Mouse (Mus musculus): ENCODE results near the gene Gm4763.
"Not testable (repeated sequence)": the region's sequence is repeated elsewhere in the genome, so short reads cannot be mapped to it uniquely, and the experiment has no call there.

The Gm4763 gene

GRCm38 (mm10) chr7:24726808-24727207, at the start of gene Gm4763:
Gm4763 (minus strand) TSS chr7:24726908.
- not testable (repeated sequence) for DNase-seq (ENCODE audit: low spot score in 2 of 2)

GRCm38 (mm10) chr7:24776145-24776544, 49.4 kb upstream of the Gm4763 start:
- no peak for DNase-seq (ENCODE audit: low spot score in 2 of 2)

DNA sequence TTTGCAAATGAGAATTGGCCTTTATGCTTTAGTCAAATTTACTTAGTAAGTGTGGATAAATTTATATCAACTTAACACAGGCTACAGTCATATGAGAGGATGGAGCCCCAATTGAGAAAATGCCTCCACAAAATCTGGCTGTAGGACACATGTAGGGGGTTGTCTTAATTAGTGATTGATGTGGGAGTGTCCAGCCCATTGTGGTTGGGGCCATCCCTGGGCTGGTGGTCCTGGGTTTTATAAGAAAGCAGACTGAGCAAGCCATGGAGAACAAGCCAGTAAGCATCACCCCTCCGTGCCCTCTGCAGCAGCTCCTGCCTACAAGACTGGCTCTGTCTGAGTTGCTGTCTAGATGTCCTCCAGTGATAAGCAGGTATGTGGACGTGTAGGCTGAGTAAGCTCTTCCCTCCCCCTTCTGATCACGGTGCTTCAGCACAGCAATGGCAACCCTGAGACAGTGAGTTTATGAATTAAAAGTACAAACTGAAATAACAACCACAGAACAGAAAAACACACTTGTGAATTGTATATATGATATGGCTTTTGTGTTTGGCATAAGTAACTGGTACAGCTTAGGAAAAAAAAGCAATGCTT, 47.3 kb upstream of the Gm4763 start:
- DNase-seq (ENCODE audit: low spot score in 2 of 2): no peak

DNA sequence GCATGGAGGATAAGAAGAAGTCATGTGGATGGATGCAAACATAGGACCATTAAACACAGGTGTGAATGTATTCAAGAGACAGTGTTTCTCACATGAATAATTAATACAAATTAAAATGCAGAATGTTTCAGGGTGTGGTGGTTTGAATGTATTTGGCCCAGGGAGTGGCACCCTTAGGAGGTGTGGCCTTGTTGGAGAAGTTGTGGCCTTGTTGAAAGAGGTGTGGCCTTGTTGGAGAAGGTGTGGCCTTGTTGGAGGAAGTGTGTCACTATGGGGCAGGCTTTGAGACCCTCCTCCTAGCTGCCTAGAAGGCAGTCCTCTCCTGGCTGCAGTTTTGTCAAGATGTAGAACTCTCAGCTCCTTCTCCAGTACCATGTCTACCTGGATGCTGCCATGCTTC, 44.7 kb upstream of the Gm4763 start:
- no peak for DNase-seq (ENCODE audit: low spot score in 2 of 2)

DNA sequence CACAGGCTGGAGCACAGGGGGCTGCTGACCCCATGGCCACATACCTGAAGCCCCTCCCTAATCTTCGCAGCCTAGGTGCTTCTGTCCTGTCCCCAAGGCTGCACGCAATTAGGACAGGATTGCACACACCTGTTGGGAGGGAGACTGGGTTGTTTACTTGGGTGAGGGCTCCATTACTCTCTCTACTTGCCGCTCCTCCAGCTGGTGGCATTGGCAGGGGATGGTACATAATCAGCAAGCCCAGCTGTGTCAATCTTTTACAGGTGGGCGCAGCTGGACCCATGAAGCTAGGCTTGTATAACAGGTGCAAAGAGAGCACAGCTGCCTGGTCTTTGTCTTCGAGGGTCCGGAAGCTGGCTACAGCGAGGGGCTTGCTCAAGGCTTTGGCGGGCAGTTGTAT, 35.9 kb upstream of the Gm4763 start:
- no peak for DNase-seq (ENCODE audit: low spot score in 2 of 2)

- no peak for DNase-seq (ENCODE audit: low spot score in 2 of 2)
Observed at GRCm38 (mm10) chr7:24761161-24761560, 34.5 kb upstream of the Gm4763 start.

DNA sequence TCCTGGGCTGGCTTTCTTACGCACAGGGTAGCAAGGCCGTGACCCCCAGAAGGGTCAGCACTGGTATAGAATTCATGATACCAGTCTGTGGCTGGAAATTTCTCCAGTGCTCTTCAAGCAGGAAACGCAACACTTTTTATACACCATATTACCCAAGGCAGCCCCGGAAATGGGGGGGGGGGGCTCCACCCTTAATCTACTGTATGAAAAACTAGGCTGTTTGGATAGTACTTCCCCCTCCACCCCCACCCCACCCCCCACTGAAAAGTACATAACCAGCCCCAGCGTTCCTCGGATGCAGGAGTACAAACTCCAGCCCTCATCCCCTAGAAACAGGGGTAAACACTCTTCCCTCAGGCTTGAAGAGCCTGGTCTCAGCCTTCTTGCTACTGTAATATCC, 33.5 kb upstream of the Gm4763 start, which contains the start of gene Cd177:
Gene Cd177 (minus strand): TSS at position 101 of the 400 bp plus-strand sequence.
- no peak for DNase-seq (ENCODE audit: low spot score in 2 of 2)

GRCm38 (mm10) chr7:24758520-24758919, 31.8 kb upstream of the Gm4763 start:
- no peak for DNase-seq (ENCODE audit: low spot score in 2 of 2)

DNA sequence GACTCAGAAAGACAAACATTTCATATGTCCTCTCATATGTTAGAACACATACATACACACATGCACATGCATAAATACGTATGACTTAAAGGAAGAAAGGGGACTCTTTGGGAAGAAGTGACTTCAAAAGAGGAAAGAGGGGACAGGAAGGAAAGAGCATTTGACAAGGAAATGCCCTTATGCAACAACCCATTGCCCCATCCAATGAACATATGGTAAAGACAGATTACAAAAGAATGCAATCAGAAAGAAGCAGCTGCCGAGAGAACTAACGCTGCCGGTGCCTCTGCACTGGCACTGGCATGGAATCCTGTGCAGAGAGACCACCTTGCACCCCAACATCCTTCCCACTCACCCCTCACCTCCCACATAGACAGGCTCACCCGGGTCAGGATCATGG, 26.8 kb upstream of the Gm4763 start:
- no peak for DNase-seq (ENCODE audit: low spot score in 2 of 2)

- no peak for DNase-seq (ENCODE audit: low spot score in 2 of 2)
Observed at GRCm38 (mm10) chr7:24751610-24752009, 24.9 kb upstream of the Gm4763 start.

- no peak for DNase-seq (ENCODE audit: low spot score in 2 of 2)
Observed at GRCm38 (mm10) chr7:24750695-24751094, 24.0 kb upstream of the Gm4763 start.

DNA sequence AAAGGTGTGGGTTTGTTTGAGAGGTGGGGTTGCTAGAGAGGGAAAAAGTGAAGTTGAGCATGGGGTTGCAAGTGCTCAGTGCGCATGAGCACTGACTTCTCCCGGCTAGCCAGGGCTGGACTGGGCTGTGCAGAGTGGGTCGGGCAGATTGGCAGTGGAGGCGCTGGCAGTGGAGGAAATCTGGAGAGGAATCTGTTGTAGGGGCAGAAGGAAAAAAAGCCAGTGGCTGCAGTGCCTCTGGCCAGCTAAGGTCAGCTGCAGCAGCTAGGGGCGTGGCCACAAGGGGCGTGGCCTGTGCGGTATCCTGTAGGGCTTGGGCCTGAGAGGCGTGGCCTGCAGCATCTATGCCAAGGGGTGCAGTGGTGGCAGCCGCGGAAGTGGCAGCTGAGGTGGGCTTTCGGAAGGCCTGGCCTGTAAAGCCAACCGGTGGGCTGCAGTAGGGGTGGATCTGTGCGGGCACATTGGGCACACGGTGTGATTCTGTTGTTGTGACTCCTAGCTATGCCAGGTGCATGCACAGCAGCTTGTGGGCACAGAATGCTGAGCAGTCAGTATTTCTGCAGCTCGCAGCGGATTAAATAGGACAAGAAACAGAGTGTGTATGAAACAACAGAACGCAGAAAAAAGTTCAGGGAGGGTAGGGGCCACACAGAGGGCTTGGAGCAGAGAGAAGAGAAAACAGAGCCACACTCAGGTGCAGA, 9.4 kb upstream of the Gm4763 start:
- no peak for DNase-seq (ENCODE audit: low spot score in 2 of 2)

- peak in 1 of 2 experiments; percentile 18 for DNase-seq (ENCODE audit: low spot score in 2 of 2)
Observed at GRCm38 (mm10) chr7:24715039-24715438, 11.7 kb downstream of the Gm4763 start.

- no peak for DNase-seq (ENCODE audit: low spot score in 2 of 2)
Observed at GRCm38 (mm10) chr7:24708832-24709292, 17.8 kb downstream of the Gm4763 start, which contains the start of gene BC049730. BC049730 (plus strand) TSS chr7:24709242.

GRCm38 (mm10) chr7:24702841-24703240, 23.9 kb downstream of the Gm4763 start:
- DNase-seq (ENCODE audit: low spot score in 2 of 2): not testable (repeated sequence)

DNA sequence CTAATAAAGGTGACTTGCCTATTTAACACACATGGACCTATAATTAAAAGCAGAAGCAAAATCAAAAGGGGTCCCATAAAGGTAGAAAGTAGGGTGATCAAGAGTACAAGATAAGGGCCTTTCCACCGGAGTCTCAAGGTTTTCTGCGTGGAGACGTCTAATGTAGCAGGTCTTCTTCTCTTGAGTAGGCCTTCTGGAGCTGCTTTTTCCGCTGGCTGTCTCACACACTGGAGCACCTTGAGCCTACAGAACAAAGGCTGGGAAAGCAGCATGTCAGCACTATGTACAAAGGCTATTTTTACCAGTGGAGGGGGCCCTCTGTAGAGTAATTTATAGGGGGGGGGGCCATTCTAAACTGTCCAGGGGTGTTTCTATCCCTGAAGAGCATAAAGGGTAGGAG, 28.8 kb downstream of the Gm4763 start:
- DNase-seq (ENCODE audit: low spot score in 2 of 2): not testable (repeated sequence)

DNA sequence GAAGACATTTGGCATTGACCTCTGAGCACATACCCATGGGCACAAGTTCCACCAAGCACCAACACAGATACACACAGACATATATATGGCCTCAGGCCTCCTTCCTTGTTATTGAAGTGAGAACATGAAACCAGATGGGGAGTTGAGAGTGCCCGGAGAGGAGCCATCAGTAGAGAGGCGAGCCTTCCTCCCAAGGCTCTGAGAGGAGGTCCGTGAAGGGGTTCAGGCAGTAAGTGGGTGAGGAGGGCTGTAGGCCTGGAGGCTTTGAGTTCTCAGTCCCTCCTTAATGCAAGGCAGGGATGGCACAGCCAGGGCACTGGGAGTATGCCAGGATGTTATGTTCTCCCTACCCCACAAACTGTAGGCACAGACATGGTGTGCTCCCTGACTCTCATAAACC, 34.0 kb downstream of the Gm4763 start:
- not testable (repeated sequence) for DNase-seq (ENCODE audit: low spot score in 2 of 2)

DNA sequence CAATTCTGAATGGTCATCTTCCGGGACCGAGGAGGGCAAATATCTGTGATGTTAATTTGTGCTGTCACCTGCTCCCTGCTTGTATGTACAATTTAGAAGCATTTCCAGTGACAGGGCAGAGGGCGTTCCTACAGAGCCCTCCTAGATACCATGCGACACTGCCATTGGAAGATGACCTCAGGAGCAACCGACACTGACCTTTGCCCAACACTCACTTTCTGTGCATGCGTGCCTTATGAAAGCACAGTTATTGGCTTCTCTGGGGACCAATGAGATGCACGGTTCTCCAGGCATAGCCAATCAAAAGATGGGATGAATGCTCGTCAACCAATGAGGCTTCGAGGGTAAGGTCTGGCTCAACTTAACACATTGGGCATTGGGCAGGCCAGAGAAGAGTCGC, 39.2 kb downstream of the Gm4763 start:
- not testable (repeated sequence) for DNase-seq (ENCODE audit: low spot score in 2 of 2)

GRCm38 (mm10) chr7:24684121-24684520, 42.6 kb downstream of the Gm4763 start:
- not testable (repeated sequence) for DNase-seq (ENCODE audit: low spot score in 2 of 2)

DNA sequence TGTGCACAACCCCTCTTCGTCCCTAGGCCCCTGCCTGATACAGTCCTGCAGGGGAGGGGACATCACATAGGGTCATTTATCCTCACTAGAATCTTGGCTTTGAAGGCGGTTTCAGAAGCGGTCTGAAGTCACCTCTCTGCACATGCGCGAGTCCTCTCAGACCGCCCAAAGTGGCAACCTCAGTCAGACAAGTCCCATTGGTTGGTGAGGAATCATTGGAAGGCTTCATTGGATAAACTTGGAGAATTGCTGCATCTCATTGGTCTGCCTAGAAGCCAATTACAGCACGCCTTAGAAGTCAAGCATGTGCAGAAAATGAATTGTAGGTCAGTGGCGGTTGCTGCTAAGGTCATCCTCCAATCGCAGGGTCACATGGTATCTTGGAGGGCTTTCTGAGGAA, 50.1 kb downstream of the Gm4763 start, which contains the start of gene Tex101:
Gene Tex101 (minus strand): TSS at position 101 of the 400 bp plus-strand sequence.
- no peak for DNase-seq (ENCODE audit: low spot score in 2 of 2)

DNA sequence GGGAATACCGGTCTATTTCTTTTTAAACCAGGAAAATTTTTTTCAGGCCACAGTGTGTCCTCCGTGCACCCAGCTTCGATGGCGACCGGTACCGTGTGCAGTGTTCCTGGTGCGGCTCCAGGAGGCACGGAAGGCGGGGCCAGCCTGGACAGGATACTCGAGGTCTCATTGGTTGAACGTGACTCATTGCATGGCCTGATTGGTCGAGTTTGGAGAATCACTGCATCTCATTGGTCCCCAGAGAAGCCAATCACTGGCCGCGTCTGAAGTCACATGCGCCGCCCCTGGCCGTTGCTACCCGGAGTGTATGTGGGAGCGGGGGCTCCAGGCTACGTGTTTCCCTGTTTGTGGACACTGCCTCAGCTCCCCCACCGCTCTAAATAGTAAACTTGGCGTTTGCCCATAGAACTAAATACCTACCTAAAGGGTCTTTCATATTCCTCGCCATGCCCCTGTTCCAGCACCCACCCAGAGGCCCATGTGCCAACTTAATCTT, 54.7 kb downstream of the Gm4763 start:
- DNase-seq (ENCODE audit: low spot score in 2 of 2): no peak

Measured in spleen, postnatal 36 days (tissue).